Mouse (Mus musculus) embryonic fibroblast, embryonic 13.5 days (primary cell): ENCODE results near the gene Syngr4.

ENCODE experiments used
- CTCF ChIP-seq: IDR thresholded peaks from 2 replicates; pipeline ENCODE4 v1.5.1; 2011; ENCODE audit warnings: mild to moderate bottlenecking, control low read depth, low read length, moderate library complexity, borderline replicate concordance; ENCODE audit not compliant: insufficient read depth
- POLR2A ChIP-seq: IDR thresholded peaks from 2 replicates; pipeline ENCODE4 v1.6.1; 2011; ENCODE audit warnings: low read depth, mild to moderate bottlenecking, control low read depth, low read length, moderate library complexity

- TF ChIP-seq POLR2A (no peak; the same call in 1 of the 2 replicates), CTCF (no peak)
Observed at GRCm38 (mm10) chr7:45869107-45869670, 27.3 kb downstream of the Syngr4 start.
